Mouse (Mus musculus) gastrocnemius, postnatal 10 days (tissue): ENCODE measurements around the gene Ern1. TPM values are rescaled to one million over a fixed set of nuclear protein-coding genes. Genes with fewer than 3 reads are reported as not detected.

Source experiments
- DNase-seq: peaks from one replicate; pipeline ENCODE4 v3.0.0; 2021; ENCODE audit warnings: mixed read lengths
- total RNA-seq, 2 experiments: library from RNA; stranded (reverse); gene quantifications; 2 replicates each; pipeline ENCODE4 v1.2.3; 2021

Ern1 gene
- total RNA-seq, 2 experiments from 2014 or later: 5.0 to 7.5 TPM

DNA sequence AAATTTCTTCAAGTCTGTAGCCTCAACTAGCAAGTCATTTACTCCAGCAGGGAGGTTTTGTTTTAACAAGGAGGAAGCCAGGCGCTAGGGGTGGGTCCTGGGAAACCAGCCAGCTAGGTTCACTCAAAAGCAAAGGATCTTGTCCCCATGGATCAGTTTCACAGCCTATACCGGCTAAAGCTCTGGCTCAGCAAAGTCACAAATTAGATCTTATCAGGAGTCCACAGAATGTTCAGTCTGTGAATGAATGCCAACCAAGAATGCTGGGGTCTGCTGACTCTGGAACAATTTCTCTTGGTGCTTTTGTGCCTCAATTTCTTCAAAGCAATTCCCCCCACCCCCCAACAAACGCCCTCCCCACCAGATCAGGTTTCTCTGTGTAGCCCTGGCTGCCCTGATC lies 98.0 kb downstream of the Ern1 start:
- no peak for DNase-seq

GRCm38 (mm10) chr11:106387791-106388216 lies 99.8 kb downstream of the Ern1 start, which contains the start of gene Icam2:
Gene Icam2 (minus strand): TSS chr11:106388075.
- DNase-seq: no peak

DNA sequence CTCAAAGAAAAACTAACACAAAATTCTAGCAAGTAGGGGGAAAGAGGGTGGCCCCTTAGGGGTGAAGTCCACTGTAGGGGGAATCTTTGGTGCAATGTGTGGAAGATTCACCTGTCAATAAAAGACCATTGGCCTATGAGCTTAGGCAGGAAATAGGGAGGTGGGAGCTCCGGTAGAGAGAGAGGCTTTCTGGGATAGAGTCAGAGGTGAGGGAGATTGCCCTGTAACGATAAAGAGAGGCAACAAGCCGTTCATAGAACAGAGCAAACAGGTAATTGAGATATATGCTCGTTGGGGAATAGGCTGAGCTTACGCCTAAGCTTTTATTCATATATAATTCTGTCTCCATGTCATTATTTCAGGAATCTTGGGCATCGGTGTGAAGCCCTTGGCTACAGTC lies 100.6 kb downstream of the Ern1 start:
- no peak for DNase-seq

- DNase-seq: no peak
Measured at GRCm38 (mm10) chr11:106386409-106386808, 101.2 kb downstream of the Ern1 start.

GRCm38 (mm10) chr11:106383051-106383790 lies 104.4 kb downstream of the Ern1 start:
- DNase-seq: no peak

DNA sequence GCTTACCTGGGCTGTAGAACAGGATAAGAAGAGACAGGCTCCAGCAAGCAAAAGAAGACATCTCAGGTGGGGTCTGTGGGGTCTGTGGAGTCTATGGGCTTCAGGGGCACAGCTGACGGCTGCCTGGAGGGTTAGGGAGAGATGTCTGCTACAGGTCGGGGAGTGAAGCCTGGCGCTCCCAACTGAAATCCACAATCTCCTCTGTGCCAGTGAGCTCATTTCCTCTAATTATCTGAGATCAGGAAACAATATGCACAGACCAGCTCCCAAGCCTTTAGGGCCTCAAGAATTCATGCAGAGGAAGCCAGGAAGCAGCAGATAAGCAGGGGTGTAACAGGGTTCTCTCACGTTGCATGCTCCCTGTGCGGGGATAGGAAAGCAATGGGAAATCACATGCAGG lies 105.2 kb downstream of the Ern1 start:
- no peak for DNase-seq

DNA sequence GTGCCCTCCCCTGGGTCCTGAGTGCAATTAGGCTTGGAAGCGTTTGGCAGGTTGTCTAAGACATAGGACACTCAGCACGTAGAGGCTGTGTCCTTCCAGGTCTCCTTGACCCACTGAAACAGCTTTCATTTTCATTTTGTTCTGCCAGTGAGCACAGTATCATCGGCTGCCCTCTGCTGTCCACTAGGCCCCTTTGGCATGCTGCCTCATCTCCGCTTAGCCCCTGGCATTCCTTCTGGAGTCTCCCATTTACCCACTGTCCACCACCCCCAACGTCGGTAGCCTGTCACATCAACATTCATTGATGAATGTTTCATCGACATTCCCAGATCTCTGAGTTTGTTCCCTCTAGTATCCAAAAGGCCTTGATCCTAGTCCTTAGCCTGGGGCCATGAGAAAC lies 105.8 kb downstream of the Ern1 start:
- DNase-seq: no peak

- DNase-seq: no peak
Measured at GRCm38 (mm10) chr11:106381011-106381410, 106.6 kb downstream of the Ern1 start.

DNA sequence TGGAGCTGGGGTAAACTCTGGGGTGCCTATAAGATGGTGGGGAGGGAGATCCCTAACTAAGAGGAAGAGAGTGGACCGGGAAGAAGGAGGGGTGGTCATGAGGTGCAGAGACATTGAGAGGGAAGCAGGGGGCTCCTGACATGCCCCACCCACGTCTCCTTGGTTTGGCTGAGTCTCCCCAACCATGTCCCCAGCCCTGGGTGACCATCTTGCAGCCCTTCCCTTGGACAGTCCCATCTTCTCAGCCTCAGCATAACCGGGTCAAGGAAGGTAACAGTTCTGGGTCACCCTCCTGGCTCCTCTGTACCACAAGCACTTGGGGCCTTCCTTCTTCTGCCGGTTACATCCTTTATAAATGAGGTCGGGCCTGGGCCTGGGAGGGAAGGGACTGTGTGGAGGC lies 112.7 kb downstream of the Ern1 start:
- no peak for DNase-seq

DNA sequence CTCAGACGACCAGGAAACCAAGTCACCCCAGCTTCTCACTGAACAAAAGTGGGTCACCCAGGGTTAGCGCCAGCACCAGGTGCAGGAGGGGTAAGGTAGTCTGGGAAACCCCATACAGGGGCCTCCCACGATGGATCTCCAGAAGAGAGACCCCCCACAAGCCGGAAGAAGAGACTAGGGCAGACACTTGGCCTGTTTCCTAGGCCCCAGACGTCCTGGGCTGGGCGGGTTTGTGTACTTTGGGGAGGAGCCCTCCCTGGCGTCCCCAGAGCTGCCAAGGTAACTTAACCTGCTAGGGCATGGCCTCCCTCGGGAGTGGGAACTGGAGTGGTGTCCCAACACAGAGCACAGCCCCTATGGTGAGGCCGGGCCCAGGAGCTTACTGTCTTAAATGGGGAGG lies 113.1 kb downstream of the Ern1 start:
- DNase-seq: no peak

GRCm38 (mm10) chr11:106373998-106374397 lies 113.7 kb downstream of the Ern1 start:
- DNase-seq: no peak

DNA sequence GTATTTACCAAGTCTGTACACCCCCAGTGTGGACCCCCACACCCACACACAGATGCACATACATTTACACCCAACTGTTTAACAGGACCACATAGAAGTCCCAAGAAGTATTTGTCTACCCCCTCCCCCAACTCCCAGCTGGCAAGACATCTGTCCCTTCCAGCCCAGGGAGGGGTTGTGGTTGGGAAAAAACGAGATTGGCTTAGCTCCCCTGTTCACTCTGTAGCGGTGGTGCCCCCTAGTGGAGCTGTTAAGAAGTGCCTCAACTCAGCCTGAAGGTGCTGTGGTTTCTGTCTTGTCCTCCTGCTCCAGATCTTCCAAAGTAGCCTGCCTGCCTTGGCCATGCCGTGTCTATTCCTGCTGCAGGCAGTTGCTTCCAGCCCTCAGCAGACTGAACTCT lies 121.3 kb downstream of the Ern1 start:
- peak; percentile 91 for DNase-seq

GRCm38 (mm10) chr11:106365366-106365765 lies 122.3 kb downstream of the Ern1 start, which contains the start of gene Prr29:
Gene Prr29 (plus strand): TSS chr11:106365472.
- peak; percentile 50 for DNase-seq

DNA sequence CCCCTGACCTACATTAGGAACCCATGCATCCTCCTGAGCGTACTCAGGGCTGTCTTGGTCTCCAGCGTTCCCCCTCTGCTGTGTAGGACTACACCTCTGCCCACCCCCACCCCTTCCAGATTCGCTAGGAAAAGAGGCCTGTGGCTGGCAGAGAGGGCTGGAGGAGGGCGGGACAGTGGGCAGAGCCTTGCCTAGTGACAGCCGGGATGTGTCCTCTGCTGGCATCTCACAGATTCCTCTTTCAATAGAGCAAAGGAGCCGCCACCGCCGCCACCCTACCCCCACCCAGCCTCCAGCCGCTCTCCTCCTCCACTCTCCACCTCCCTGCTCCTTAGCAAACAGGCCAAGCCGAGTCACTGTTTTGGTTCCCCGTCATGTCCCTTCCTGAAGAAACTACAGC lies 122.9 kb downstream of the Ern1 start:
- DNase-seq: peak; percentile 58

DNA sequence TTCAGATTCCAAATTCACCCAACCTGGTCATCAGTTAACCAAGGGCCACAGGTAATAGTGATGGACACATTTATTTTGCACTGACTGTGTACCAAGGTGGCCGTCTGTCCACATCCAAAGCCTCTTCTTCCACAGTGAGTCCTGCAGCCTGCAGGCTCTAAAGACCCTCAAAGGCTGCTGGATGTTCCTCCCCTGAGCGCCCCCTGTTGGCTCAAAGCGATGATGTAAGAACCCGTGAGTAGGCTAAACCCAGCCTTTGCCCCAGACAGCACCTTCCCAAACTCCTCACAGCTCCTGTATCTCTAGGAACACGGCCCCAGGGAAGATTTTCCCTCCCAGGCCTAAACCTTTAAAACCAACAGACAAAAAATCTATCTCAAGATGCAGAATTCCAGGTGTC lies 128.3 kb downstream of the Ern1 start:
- DNase-seq: no peak

GRCm38 (mm10) chr11:106355382-106356128 lies 132.1 kb downstream of the Ern1 start:
- DNase-seq: peak; percentile 48

- no peak for DNase-seq
Measured at GRCm38 (mm10) chr11:106354181-106354580, 133.5 kb downstream of the Ern1 start.

GRCm38 (mm10) chr11:106353188-106353587 lies 134.5 kb downstream of the Ern1 start, which contains the start of gene Scn4a:
Gene Scn4a (minus strand): TSS chr11:106353288.
- DNase-seq: no peak

DNA sequence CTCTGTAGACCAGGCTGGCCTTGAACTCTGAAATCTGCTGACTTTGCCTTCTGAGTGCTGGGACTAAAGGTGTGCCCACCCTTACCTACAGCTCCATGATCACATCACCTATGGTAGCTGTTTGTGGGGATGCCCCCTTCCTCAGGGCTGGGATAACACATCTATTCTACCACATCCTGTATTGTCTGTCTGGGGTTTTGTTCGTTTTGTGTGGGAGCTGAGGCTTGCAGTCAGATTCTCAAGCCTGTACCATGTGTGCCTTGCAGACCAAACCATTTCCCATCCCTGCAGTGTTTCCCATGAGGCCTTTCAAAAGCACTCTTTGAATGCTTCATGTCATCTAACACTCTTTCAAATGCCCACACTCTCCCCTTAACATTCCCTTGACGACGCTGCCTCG lies 135.7 kb downstream of the Ern1 start:
- DNase-seq: no peak

DNA sequence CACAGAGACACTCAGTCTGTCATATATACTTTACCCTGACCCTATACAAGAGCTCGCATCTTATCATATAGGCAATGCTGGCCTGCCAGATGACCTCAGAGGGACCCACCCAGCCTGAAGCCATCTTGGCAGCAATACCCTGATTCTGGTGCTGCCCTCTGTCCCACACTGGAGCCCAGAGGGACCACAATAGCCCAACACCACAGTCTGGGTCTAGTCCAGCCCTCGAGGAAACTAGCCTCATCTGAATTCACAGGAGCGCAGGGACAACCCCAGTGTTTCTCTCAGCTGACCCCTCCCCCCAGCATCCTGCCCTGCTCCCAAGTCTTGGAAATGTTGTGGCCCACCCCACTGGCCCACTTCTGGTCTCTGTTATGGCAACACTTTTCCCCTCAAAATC lies 136.4 kb downstream of the Ern1 start:
- DNase-seq: no peak

- peak; percentile 52 for DNase-seq
Measured at GRCm38 (mm10) chr11:106350853-106351252, 136.8 kb downstream of the Ern1 start.

GRCm38 (mm10) chr11:106349772-106350171 lies 137.9 kb downstream of the Ern1 start:
- no peak for DNase-seq

DNA sequence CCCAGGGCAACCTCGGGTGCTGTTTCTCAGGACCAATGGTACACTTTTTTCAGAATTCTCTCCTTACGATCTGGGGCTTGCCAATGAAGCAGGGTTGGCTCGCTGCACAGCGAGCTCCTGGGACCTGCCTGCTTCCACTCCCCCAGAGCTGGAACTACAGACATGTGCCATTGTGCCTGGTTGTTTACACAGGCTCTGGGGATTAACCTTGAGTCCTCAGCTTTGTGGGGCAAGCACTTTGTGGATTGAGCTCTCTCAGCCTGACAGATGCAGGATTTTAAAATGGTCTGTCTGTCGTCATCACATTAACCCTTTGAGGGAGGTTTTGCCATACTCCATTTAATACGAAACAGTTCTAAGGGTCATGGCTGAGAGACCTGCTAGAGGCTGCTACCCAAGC lies 142.7 kb downstream of the Ern1 start:
- no peak for DNase-seq
